Mouse (Mus musculus): ENCODE data around the gene M1ap. TPM values are rescaled to one million over a fixed set of nuclear protein-coding genes. Genes with fewer than 3 reads are reported as not detected.
A peak's percentile ranks its signal among the peaks of the same experiment; 100 is the strongest.

Gene M1ap
- total and polyA plus RNA-seq, 2 experiments = 0.17 TPM; not detected in 1

DNA sequence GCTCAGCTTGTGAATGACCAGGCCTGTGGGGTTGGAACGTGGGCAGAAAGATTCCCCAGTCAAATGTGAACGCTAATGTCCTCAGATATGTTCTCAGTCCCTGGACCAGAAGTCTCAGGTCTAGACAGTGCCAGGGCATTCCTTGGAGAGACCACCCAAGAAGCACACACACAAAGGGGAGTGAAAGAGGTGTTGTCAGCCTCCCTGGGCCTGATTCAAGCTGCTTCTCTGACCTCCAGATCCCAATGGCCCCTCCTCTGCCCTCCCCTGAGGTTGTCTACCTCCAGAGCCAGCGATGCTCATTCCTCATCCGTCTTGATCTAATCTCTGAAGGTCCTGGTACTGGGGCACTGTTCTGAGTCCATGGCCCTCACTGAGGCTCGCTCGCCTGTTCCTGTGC lies 96.9 kb downstream of the M1ap start:
- Histone ChIP-seq H3K27me3 (ENCODE audit: control insufficient read depth, insufficient read depth, low read length) (no peaks in the 10 kb centered on the region), H3K79me2 (ENCODE audit: control insufficient read depth, insufficient read depth, low read length) (no peaks in the 10 kb centered on the region), H3K4me3 (ENCODE audit: insufficient read depth, low read depth, low read length) (no peak overlapping the region), H3K27ac (replicated peaks; ENCODE audit: insufficient read depth, low read depth, low read length) (no peak overlapping the region), H3K9ac (ENCODE audit: low read depth, low read length) (no peak overlapping the region), H3K36me3 (ENCODE audit: control insufficient read depth, insufficient read depth, low read length) (no peaks in the 10 kb centered on the region), H3K4me1 (ENCODE audit: control insufficient read depth, insufficient read depth, low read length) (peaks cover 2% of the 10 kb centered on the region; the same call in 1 of the 2 replicates)
- no peak for DNase-seq (ENCODE audit: extremely low read depth, low read depth, low spot score)
- TF ChIP-seq CTCF (IDR thresholded peaks at IDR 0.05; ENCODE audit: low read depth, low read length) (no peak), POLR2A (IDR thresholded peaks at IDR 0.05; ENCODE audit: extremely low read depth, insufficient read depth, low read length) (no peak)
- WGBS = 90% methylated on average over 6 of the region's 6 CpGs

DNA sequence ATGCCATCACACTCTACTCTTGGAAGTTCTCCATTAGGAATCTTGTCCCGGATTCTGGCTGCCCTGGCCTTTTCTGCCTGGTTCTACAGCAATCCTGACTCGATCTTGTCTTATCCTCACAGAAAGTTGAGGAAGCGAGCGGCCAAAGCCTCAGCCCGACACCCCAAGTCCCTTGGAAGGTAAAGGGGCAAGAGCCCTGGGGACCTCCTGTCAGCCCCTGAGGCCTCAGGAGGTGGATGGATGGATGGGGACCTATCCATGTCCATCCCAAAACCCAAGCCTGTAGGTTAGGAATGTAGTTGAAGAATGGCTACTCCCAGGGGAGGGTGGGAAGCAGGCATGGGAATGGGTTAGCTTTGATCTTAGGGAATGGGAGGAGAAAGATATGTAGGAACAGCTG lies 97.3 kb downstream of the M1ap start:
- Histone ChIP-seq H3K27me3 (ENCODE audit: control insufficient read depth, insufficient read depth, low read length) (no peaks in the 10 kb centered on the region), H3K4me1 (ENCODE audit: control insufficient read depth, insufficient read depth, low read length) (no peaks in the 10 kb centered on the region), H3K79me2 (ENCODE audit: control insufficient read depth, insufficient read depth, low read length) (no peaks in the 10 kb centered on the region), H3K36me3 (ENCODE audit: control insufficient read depth, insufficient read depth, low read length) (no peaks in the 10 kb centered on the region), H3K4me3 (ENCODE audit: insufficient read depth, low read depth, low read length) (no peak overlapping the region), H3K27ac (replicated peaks; ENCODE audit: insufficient read depth, low read depth, low read length) (no peak overlapping the region), H3K9ac (ENCODE audit: low read depth, low read length) (no peak overlapping the region)
- TF ChIP-seq POLR2A (IDR thresholded peaks at IDR 0.05; ENCODE audit: extremely low read depth, insufficient read depth, low read length) = no peak
- TF ChIP-seq CTCF (IDR thresholded peaks at IDR 0.05; ENCODE audit: low read depth, low read length) = no peak
- DNase-seq (ENCODE audit: extremely low read depth, low read depth, low spot score) = no peak
- 95% methylated on average over 5 of the region's 5 CpGs for WGBS

DNA sequence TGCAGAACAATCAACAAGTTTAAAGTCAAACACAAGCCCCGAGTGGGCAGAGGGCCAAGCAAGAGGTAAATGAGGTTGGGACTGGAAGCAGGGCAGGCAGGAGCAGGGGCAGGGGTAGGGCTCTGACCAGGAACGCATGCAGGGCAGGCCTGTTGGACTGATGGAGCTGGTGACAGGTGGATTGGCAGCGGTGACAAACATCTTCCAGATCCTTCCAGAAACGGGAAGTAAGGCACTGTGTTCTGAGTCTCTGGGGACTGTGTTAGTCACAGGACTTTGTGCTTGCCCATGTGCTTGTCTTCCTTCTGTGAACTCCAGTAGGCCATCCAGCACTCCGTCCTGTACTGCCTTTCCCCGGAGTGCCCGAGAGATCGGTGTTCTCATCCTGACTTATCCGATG lies 98.0 kb downstream of the M1ap start:
- Histone ChIP-seq H3K4me3 (ENCODE audit: insufficient read depth, low read depth, low read length) (no peak overlapping the region), H3K36me3 (ENCODE audit: control insufficient read depth, insufficient read depth, low read length) (no peaks in the 10 kb centered on the region), H3K4me1 (ENCODE audit: control insufficient read depth, insufficient read depth, low read length) (no peaks in the 10 kb centered on the region), H3K27ac (replicated peaks; ENCODE audit: insufficient read depth, low read depth, low read length) (no peak overlapping the region), H3K27me3 (ENCODE audit: control insufficient read depth, insufficient read depth, low read length) (no peaks in the 10 kb centered on the region), H3K9ac (ENCODE audit: low read depth, low read length) (no peak overlapping the region), H3K79me2 (ENCODE audit: control insufficient read depth, insufficient read depth, low read length) (no peaks in the 10 kb centered on the region)
- 72% methylated on average over 9 of the region's 9 CpGs for WGBS
- no peak for TF ChIP-seq CTCF (IDR thresholded peaks at IDR 0.05; ENCODE audit: low read depth, low read length)
- TF ChIP-seq POLR2A (IDR thresholded peaks at IDR 0.05; ENCODE audit: extremely low read depth, insufficient read depth, low read length) = no peak
- peak; percentile 30 for DNase-seq (ENCODE audit: extremely low read depth, low read depth, low spot score)

DNA sequence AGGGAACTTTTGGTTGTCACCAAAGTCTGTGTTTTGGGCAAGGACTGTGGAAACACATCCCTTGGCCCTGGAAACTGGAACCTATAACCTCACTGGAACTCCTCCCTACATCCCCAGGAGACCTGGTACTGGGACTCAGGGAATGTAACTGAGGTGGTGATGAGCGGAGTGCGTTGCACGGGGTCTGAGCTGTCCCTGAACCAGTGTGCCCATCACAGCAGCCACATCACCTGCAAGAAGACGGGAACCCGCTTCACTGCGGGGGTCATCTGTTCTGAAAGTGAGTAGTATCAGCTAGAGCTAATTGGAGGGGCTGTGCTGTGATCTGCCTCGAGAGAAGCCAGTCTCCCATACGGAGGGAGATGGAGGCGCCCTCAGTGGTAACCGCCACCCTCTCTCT lies 102.7 kb downstream of the M1ap start:
- 74% methylated on average over 10 of the region's 10 CpGs for WGBS
- Histone ChIP-seq H3K4me3 (ENCODE audit: insufficient read depth, low read depth, low read length) (no peak overlapping the region), H3K36me3 (ENCODE audit: control insufficient read depth, insufficient read depth, low read length) (no peaks in the 10 kb centered on the region; the same call in 1 of the 2 replicates), H3K4me1 (ENCODE audit: control insufficient read depth, insufficient read depth, low read length) (peaks cover 5% of the 10 kb centered on the region; the same call in 1 of the 2 replicates), H3K79me2 (ENCODE audit: control insufficient read depth, insufficient read depth, low read length) (peaks cover 3% of the 10 kb centered on the region; the same call in 1 of the 2 replicates), H3K27ac (replicated peaks; ENCODE audit: insufficient read depth, low read depth, low read length) (no peak overlapping the region), H3K9ac (ENCODE audit: low read depth, low read length) (no peak overlapping the region), H3K27me3 (ENCODE audit: control insufficient read depth, insufficient read depth, low read length) (no peaks in the 10 kb centered on the region)
- DNase-seq (ENCODE audit: extremely low read depth, low read depth, low spot score) = no peak
- TF ChIP-seq POLR2A (IDR thresholded peaks at IDR 0.05; ENCODE audit: extremely low read depth, insufficient read depth, low read length) (no peak), CTCF (IDR thresholded peaks at IDR 0.05; ENCODE audit: low read depth, low read length) (no peak)

DNA sequence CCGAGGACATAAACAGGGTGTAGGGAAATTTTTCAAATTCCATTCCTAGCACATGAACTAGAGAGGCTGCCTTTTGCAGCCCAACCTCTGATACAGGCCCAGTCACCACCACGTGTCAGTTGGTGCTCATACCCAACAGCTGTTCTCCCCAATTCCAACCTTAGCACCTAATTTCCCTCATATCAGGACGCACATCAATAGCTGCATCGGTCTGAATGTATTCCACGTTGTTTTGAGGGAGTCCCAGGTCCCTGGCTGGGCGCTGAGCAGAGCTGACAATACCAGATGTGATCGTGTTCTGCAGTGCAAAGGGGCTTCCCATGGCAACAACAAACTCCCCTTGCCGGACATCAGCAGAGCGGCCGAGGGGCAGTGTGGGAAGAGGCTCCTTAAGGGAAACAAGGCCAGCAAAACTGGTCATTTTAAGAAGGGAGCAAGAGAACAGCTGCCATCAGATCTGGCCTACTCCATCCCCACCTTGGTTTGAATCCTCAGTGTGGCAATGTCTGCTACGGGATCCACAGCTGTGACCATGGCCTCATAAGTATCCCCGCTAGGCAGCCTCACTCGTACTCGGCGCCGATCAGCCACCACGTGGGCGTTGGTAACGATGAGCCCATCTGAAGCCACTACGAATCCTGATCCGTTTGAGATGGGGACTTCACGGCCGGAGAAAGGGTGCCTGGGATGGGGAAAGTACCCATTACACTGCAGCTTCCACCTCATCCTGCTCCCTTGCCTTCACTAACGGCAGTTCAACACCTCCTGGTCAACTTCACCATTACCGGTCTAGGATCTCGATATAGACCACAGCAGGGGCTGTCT lies 106.6 kb downstream of the M1ap start:
- Histone ChIP-seq H3K4me1 (ENCODE audit: control insufficient read depth, insufficient read depth, low read length) (peaks cover 16% of the 10 kb centered on the region), H3K27me3 (ENCODE audit: control insufficient read depth, insufficient read depth, low read length) (no peaks in the 10 kb centered on the region), H3K9ac (ENCODE audit: low read depth, low read length) (peak overlapping the region; percentile 71), H3K36me3 (ENCODE audit: control insufficient read depth, insufficient read depth, low read length) (peaks cover 8% of the 10 kb centered on the region), H3K27ac (replicated peaks; ENCODE audit: insufficient read depth, low read depth, low read length) (no peak overlapping the region), H3K79me2 (ENCODE audit: control insufficient read depth, insufficient read depth, low read length) (peaks cover 17% of the 10 kb centered on the region; the same call in 1 of the 2 replicates), H3K4me3 (ENCODE audit: insufficient read depth, low read depth, low read length) (peak overlapping the region; percentile 92)
- no peak for DNase-seq (ENCODE audit: extremely low read depth, low read depth, low spot score)
- WGBS = 14% methylated on average over 26 of the region's 26 CpGs
- no peak for TF ChIP-seq CTCF (IDR thresholded peaks at IDR 0.05; ENCODE audit: low read depth, low read length)
- TF ChIP-seq POLR2A (IDR thresholded peaks at IDR 0.05; ENCODE audit: extremely low read depth, insufficient read depth, low read length) = no peak
